Mouse (Mus musculus) erythroblast, embryonic 14.5 days (primary cell): ENCODE results near the gene Mfsd12. TPM values are rescaled to one million over a fixed set of nuclear protein-coding genes. Genes with fewer than 3 reads are reported as not detected.

Experiments
- H3K27me3 ChIP-seq: 2 replicates; pipeline ENCODE4 v1.6.1; 2012; ENCODE audit warnings: inconsistent platforms; ENCODE audit not compliant: control insufficient read depth
- H3K36me3 ChIP-seq: 2 replicates; pipeline ENCODE4 v1.6.1; 2012; ENCODE audit warnings: mild to moderate bottlenecking, inconsistent platforms; ENCODE audit not compliant: control insufficient read depth
- H3K4me1 ChIP-seq: 2 replicates; pipeline ENCODE4 v1.6.1; 2012; ENCODE audit warnings: inconsistent platforms; ENCODE audit not compliant: control insufficient read depth
- H3K4me3 ChIP-seq: replicated peaks from 2 replicates; pipeline ENCODE3; 2012; ENCODE audit warnings: moderate library complexity, mild to moderate bottlenecking, inconsistent platforms
- H3K9me3 ChIP-seq: 2 replicates; pipeline ENCODE4 v1.6.1; 2012; ENCODE audit warnings: low read length, inconsistent platforms, mixed read lengths; ENCODE audit not compliant: control insufficient read depth
- GATA1 ChIP-seq: IDR thresholded peaks from 2 replicates; pipeline ENCODE4 v1.6.1; 2012; ENCODE audit warnings: low read length, inconsistent platforms, mixed read lengths
- TAL1 ChIP-seq: IDR thresholded peaks from 3 replicates; pipeline ENCODE4 v1.6.1; 2012; ENCODE audit warnings: low read length, inconsistent platforms, mixed read lengths
- polyA plus RNA-seq: library from polyadenylated mRNA; stranded (reverse); fragments of >175 nt; gene quantifications from 2 replicates; pipeline ENCODE4 v1.2.3, GENCODE M21; 2012

The Mfsd12 gene
- polyA plus RNA-seq, 1 experiment, result 6.7 TPM

DNA sequence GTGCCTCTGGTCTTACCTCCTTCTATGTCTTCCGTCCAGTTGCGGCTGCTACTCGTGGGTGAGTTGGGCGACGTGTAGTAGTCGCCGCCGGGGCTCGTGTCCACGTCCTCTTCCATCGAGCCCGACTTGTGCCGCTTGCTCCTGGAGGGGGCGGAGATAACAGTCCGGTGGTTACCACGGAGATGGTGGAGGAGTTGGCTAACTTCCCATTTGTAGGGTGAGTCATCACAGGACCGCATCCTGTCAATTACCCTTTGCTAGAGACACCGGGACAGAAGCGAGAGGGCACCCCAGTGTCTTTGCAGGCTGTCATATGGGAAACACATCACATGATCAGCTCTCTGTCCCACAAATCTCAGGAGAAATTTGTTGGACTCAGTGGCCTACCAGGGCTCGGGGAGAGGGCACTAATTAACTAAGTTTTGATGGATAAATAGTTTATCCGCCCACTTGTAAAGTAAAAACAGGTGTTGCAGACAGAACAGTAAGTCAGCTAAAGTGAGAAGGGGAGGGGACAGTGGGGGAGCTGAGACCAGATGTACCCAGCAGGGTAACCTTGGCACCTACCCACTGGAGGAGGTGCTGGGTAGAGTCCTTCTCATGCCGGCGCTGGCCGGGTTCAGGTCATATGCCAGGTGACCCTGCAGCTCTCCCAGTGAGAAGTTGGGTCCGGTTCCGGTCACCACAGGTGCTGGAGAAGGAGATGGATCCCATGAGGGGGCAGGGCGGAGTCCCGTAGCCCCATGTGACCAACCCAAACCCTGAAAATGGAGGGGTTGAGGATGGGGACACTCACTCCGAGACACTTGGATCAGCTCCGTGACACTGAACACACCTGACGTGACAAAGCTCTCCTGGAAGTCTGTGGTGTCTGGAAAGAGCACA lies 50.5 kb downstream of the Mfsd12 start:
- Histone ChIP-seq H3K36me3 (no peaks in the 10 kb centered on the region; the same call in 1 of the 2 replicates), H3K4me1 (peaks cover 41% of the 10 kb centered on the region), H3K9me3 (no peaks in the 10 kb centered on the region; the same call in 1 of the 2 replicates), H3K4me3 (no peak overlapping the region), H3K27me3 (peaks cover 59% of the 10 kb centered on the region)
- no peak for TF ChIP-seq TAL1
- TF ChIP-seq GATA1, result no peak

DNA sequence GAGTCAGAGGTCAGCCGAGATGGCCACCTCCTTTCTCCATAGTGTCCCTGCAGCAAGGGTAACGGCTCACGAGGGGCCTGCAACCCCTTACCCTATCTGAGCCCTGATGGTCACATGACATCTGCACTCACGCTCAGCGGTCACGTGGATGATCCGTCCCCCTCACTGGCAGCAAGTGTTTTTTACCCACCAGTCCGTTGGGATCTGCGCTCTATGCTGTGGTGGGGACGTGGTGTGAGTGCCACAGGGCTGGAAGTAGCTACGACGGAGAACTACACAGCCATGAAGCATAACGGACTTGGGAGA lies 51.1 kb downstream of the Mfsd12 start:
- Histone ChIP-seq H3K36me3 (no peaks in the 10 kb centered on the region; the same call in 1 of the 2 replicates), H3K4me1 (peaks cover 39% of the 10 kb centered on the region), H3K9me3 (no peaks in the 10 kb centered on the region; the same call in 1 of the 2 replicates), H3K27me3 (peaks cover 55% of the 10 kb centered on the region), H3K4me3 (no peak overlapping the region)
- TF ChIP-seq TAL1 (no peak), GATA1 (no peak)

DNA sequence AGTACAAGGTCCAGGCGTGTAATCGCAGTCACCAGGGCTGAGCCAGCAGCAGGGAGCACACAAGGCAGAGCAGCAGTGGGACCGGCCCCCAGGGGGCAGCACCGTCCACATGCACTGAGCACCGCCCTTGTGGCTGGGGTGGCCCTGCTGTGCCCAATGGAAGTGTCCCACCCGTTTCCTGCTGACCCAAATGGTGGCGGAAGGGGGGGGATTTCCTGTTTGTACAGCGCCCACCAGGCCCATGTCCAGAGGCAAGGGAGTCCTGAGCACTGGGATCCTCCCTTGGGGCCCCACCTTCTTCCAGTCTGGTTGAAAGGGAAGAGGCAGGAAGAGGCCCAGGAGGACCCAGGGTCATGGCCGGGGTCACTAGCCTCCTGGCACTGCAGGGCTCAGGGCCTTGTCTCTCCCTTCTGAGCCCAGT lies 51.6 kb downstream of the Mfsd12 start:
- Histone ChIP-seq H3K4me3 (no peak overlapping the region), H3K36me3 (no peaks in the 10 kb centered on the region; the same call in 1 of the 2 replicates), H3K27me3 (peaks cover 52% of the 10 kb centered on the region), H3K4me1 (peaks cover 42% of the 10 kb centered on the region), H3K9me3 (no peaks in the 10 kb centered on the region; the same call in 1 of the 2 replicates)
- no peak for TF ChIP-seq TAL1

DNA sequence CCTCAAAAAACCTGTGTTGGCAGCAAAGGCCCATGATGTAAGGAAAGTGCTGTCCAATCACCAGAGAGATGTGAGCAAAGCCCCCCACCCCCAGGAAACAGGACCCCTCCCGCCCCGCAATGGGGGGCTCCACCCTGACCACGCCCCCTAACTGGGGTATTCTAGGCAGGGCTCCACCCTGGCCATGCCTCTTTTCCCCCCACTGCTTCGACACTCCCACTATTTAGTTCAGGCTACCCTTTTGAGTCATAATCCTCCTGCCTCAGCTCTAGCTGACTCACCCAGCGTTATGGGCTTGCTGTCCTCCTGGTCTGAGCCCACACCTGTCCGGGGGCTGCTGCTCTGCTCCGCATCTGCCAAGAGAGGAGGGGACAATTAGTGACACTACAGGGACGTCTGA lies 52.0 kb downstream of the Mfsd12 start:
- no peak overlapping the region for H3K4me3 ChIP-seq
- no peaks in the 10 kb centered on the region; the same call in 1 of the 2 replicates for H3K9me3 ChIP-seq
- H3K27me3 ChIP-seq, result peaks cover 48% of the 10 kb centered on the region
- TF ChIP-seq TAL1 (no peak), GATA1 (no peak)
- H3K36me3 ChIP-seq, result no peaks in the 10 kb centered on the region; the same call in 1 of the 2 replicates
- peaks cover 43% of the 10 kb centered on the region for H3K4me1 ChIP-seq

DNA sequence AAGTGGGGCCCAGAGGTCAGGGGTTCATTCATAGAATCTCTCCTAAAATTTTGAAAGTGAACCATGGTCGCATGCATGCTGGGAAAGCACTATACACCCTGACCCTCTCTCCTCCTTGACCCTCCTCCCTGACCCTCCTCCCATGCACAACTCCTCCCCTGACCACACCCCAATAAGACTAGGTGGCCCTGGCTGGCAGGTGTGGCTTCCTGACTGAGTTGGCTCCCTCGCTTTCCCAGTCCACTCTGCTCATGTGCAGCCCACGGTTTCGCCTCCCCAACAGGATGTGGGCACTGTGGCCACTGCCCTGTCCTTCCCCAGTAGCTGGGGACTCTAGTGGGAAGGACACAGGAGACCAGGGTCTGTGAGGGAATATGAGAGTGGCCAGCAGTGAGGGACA lies 53.1 kb downstream of the Mfsd12 start:
- no peak overlapping the region for H3K4me3 ChIP-seq
- no peaks in the 10 kb centered on the region; the same call in 1 of the 2 replicates for H3K9me3 ChIP-seq
- H3K4me1 ChIP-seq, result peaks cover 38% of the 10 kb centered on the region
- TF ChIP-seq TAL1, result no peak
- TF ChIP-seq GATA1, result no peak
- H3K36me3 ChIP-seq, result no peaks in the 10 kb centered on the region; the same call in 1 of the 2 replicates
- peaks cover 39% of the 10 kb centered on the region for H3K27me3 ChIP-seq

DNA sequence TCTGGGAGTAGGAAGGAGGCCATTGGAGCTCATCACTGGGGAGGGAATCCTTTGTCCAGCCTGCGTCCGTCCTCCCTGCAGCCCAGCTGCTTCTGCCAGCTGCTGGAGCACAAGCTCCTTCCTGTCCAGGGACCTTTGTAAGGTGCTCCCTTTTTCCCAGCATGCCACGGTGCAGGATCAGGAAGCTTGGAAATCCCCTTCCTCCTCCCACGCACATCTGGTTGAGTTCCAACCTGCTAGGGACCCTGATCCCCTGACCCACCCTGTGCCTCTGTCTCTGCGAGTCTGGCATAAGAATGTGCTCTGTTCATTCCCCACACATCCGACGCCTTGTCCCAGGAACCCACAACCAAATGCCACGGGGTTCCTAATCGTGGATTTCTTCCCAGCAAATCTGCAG lies 53.7 kb downstream of the Mfsd12 start:
- no peak for TF ChIP-seq GATA1
- TF ChIP-seq TAL1, result no peak
- peaks cover 38% of the 10 kb centered on the region for H3K4me1 ChIP-seq

DNA sequence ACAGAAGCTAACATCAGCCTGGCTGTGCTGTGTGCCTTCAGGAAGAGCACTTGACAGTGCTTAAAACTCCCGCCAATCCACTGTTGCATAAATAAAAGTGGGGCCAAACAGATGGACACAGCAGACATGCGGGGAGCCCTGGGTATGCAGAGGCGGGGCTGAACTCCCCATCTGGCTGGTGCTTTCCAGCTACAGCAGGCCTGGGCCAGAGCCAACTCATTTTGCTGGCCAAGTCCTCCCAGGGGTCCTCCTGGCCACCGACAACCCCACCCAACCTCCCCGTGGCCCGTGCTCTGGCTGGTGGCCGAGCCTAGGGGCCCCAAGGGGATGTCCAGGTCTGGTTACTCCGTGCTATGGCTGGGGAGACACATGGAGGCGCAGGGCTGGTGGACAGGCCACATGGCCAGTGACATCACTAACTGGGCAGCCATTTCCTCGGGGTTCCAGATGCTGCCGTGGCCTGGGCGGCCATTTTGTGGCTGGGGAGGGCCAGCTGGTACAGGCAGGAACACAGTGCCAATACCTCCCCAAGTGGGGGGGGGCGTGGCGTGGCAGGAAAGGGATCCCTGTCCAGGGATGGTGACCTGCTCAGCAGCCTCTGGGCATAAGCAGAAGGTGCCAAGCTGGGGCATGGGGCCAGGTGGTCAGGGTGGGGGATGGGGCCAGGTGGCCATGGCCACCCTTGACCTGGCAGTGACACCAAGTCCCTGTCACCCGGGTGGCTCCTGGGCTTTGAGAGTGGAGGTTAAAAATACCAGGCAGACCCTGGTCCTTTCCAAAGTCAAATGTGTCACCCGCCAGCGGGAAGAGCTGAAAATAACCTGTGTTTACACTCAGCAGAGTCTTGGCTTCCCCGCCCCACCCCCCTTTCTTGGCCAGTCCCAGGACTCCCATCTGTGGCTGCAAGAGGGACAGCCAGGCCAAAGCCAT lies 54.4 kb downstream of the Mfsd12 start:
- TF ChIP-seq GATA1 (no peak), TAL1 (no peak)
- no peaks in the 10 kb centered on the region; the same call in 1 of the 2 replicates for H3K9me3 ChIP-seq
- peaks cover 30% of the 10 kb centered on the region for H3K27me3 ChIP-seq
- H3K4me3 ChIP-seq, result no peak overlapping the region
- no peaks in the 10 kb centered on the region; the same call in 1 of the 2 replicates for H3K36me3 ChIP-seq
- H3K4me1 ChIP-seq, result peaks cover 42% of the 10 kb centered on the region

More for the DNA sequence above, 53.7 kb downstream of the Mfsd12 start:
- no peaks in the 10 kb centered on the region; the same call in 1 of the 2 replicates for H3K9me3 ChIP-seq
- H3K4me3 ChIP-seq, result no peak overlapping the region
- peaks cover 33% of the 10 kb centered on the region for H3K27me3 ChIP-seq
- no peaks in the 10 kb centered on the region; the same call in 1 of the 2 replicates for H3K36me3 ChIP-seq

DNA sequence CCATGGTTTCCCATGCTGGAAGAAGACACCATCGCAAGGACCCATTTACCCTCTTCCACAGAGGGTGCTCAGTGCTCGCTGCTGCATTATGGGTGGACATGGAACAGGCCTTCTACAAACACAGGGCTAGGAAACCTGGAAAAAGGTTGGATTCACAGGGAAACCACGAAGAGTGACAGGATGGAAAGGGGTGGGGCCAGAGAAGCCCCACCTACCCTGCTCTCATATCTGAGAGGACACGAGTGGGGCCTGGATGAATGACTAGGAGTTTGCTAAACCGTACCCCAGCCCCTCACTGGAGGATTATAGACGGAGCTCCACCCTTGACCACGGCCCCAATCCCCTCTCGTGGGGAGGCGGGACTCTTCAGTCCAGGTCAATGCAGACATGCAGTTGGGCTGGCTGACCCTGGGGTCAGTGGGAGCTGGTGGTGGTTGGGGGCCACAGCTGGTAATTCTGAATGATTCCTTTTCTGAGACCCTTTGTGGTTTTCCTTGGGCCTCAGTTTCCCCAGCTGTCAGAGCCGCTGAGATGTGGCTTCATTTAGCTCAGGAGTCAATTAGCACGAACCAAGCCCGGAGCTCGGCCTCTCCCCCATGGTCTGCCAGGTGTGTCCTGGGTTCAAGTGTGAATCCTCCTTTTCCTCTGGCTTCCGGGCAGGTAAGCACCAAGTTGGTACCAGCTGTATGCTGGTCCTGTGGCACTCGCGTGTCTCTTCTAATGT lies 55.5 kb downstream of the Mfsd12 start:
- H3K27me3 ChIP-seq, result peaks cover 29% of the 10 kb centered on the region
- TF ChIP-seq GATA1 (no peak), TAL1 (no peak)
- H3K9me3 ChIP-seq, result no peaks in the 10 kb centered on the region; the same call in 1 of the 2 replicates
- no peak overlapping the region for H3K4me3 ChIP-seq
- H3K4me1 ChIP-seq, result peaks cover 39% of the 10 kb centered on the region
- H3K36me3 ChIP-seq, result no peaks in the 10 kb centered on the region; the same call in 1 of the 2 replicates
